Mouse (Mus musculus) hindbrain, embryonic 14.5 days (tissue): ENCODE data around the gene Ptpn18. TPM values are rescaled to one million over a fixed set of nuclear protein-coding genes. Genes with fewer than 3 reads are reported as not detected.

ENCODE experiments used
- ATAC-seq: fragments of 200-750 bp; cut with Nextera tagmentation; 2 replicates; pipeline ENCODE4 v1.8.0; 2017; ENCODE audit warnings: moderate number of reproducible peaks, mild to moderate bottlenecking, moderate TSS enrichment, moderate library complexity; ENCODE audit not compliant: low FRiP score
- DNase-seq: peaks from one replicate; pipeline ENCODE4 v3.0.0-alpha.2; 2015; ENCODE audit warnings: low spot score
- H3K27ac ChIP-seq: fragments of 300-500 bp; sonication (generic); 2 replicates; pipeline ENCODE4 v1.5.1; 2014; ENCODE audit warnings: mild to moderate bottlenecking, moderate library complexity
- H3K27me3 ChIP-seq: fragments of 300-500 bp; sonication (generic); 2 replicates; pipeline ENCODE4 v1.6.1; 2014; ENCODE audit warnings: mild to moderate bottlenecking, low read length, mixed read lengths; ENCODE audit not compliant: control insufficient read depth, insufficient read depth
- H3K36me3 ChIP-seq: fragments of 300-500 bp; sonication (generic); replicated peaks from 2 replicates; pipeline ENCODE4 v1.6.1; 2014; ENCODE audit not compliant: control insufficient read depth, insufficient read depth
- H3K4me1 ChIP-seq: fragments of 300-500 bp; sonication (generic); replicated peaks from 2 replicates; pipeline ENCODE4 v1.6.1; 2014; ENCODE audit warnings: antibody characterized with exemption, low read length, mixed read lengths; ENCODE audit not compliant: control insufficient read depth, insufficient read depth
- H3K4me2 ChIP-seq: fragments of 300-500 bp; sonication (generic); replicated peaks from 2 replicates; pipeline ENCODE4 v1.6.1; 2014; ENCODE audit warnings: mild to moderate bottlenecking, moderate library complexity
- H3K4me3 ChIP-seq: fragments of 300-500 bp; sonication (generic); replicated peaks from 2 replicates; pipeline ENCODE4 v1.5.1; 2014; ENCODE audit warnings: mild to moderate bottlenecking, low read length
- H3K9ac ChIP-seq: fragments of 300-500 bp; sonication (generic); 2 replicates; pipeline ENCODE4 v1.6.1; 2014
- H3K9me3 ChIP-seq: fragments of 300-500 bp; sonication (generic); 2 replicates; pipeline ENCODE4 v1.6.1; 2016; ENCODE audit warnings: low read length; ENCODE audit not compliant: control insufficient read depth
- WGBS: fragments of 180-500 bp; shearing (Covaris S2); extraction: QIAGEN DNeasy Blood & Tissue Kit; methylation state at CpG from one replicate; pipeline ENCODE4 v1.1.7; 2014; 5-methylcytosine and 5-hydroxymethylcytosine counted together
- polyA plus RNA-seq: library from polyadenylated mRNA; unstranded; fragments of >200 nt; fragmentation: Nextera tagmentation; extraction: Ambion mirVana; gene quantifications from 2 replicates; pipeline ENCODE4 v1.2.1, GENCODE M21; 2014

The Ptpn18 gene
- polyA plus RNA-seq, result 5.5 and 6.8 TPM in 2 replicates

DNA sequence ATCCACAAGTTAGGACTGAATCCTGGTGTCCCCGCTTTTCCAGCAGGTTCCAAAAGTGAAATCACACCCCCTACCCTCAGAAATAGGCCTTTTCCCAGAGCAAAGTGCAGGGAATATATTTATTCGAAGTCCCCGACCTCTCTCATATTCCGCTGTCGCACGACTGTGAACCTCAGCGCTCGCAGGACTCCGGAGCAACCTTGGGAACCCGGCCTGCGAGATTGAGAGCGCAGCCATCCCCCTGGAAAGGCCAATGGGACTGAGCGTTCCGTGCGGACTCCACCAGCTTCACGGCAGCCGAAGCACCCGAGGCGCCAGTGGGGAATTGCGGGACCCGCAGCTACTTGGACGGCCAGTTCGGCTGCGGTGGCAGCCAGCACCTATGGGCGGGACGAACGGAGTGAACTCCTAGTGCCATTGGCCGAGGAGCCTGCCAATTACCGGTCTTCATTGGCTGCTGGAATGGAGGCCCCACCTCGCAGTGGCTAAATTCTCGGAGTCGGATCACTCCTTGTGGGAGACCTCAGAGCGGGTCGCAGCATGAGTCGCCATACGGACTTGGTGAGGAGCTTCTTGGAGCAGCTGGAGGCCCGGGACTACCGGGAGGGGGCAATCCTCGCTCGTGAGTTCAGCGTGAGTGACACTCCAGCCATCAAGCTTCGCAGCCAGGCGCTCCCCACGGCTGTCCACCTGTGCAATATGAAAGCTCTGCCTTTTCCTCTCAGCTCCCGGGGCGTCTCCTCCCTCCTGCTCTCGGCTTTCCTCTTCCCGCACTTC lies at the start of gene Ptpn18:
Ptpn18 (plus strand) TSS at position 479 of the 777 bp plus-strand sequence.
- DNase-seq (peak; percentile 91), ATAC-seq (peak; percentile 93)
- Histone ChIP-seq H3K4me1 (peaks cover 7% of the 10 kb centered on the region; the same call in 1 of the 2 replicates), H3K9me3 (no peaks in the 10 kb centered on the region), H3K9ac (peak within 1 kb of the TSS; percentile 54; the same call in 1 of the 2 replicates), H3K4me2 (peak within 1 kb of the TSS; percentile 93), H3K4me3 (peak within 1 kb of the TSS; percentile 54), H3K36me3 (no peaks in the 10 kb centered on the region), H3K27me3 (peaks cover 45% of the 10 kb centered on the region), H3K27ac (no peak within 1 kb of the TSS)
- under 1% methylated on average over 48 of the region's 48 CpGs for WGBS

GRCm38 (mm10) chr1:34428466-34428865 lies 31.1 kb upstream of the Ptpn18 start:
- H3K9ac ChIP-seq, result no peak overlapping the region
- DNase-seq, result no peak
- H3K4me1 ChIP-seq, result peaks cover 5% of the 10 kb centered on the region
- no peak overlapping the region for H3K27ac ChIP-seq
- peaks cover 14% of the 10 kb centered on the region for H3K9me3 ChIP-seq
- H3K4me2 ChIP-seq, result no peak overlapping the region
- H3K4me3 ChIP-seq, result no peak overlapping the region
- no peak for ATAC-seq
- H3K27me3 ChIP-seq, result no peaks in the 10 kb centered on the region
- no peaks in the 10 kb centered on the region for H3K36me3 ChIP-seq
- WGBS, result 100% methylated on average over 2 of the region's 2 CpGs

GRCm38 (mm10) chr1:34429281-34429680 lies 30.3 kb upstream of the Ptpn18 start:
- peaks cover 11% of the 10 kb centered on the region for H3K4me1 ChIP-seq
- no peak overlapping the region for H3K27ac ChIP-seq
- ATAC-seq (no peak), DNase-seq (no peak)
- H3K27me3 ChIP-seq, result no peaks in the 10 kb centered on the region
- 92% methylated on average over 4 of the region's 4 CpGs for WGBS
- H3K4me2 ChIP-seq, result no peak overlapping the region
- no peaks in the 10 kb centered on the region for H3K36me3 ChIP-seq
- no peak overlapping the region for H3K9ac ChIP-seq
- H3K9me3 ChIP-seq, result peaks cover 14% of the 10 kb centered on the region
- H3K4me3 ChIP-seq, result no peak overlapping the region

DNA sequence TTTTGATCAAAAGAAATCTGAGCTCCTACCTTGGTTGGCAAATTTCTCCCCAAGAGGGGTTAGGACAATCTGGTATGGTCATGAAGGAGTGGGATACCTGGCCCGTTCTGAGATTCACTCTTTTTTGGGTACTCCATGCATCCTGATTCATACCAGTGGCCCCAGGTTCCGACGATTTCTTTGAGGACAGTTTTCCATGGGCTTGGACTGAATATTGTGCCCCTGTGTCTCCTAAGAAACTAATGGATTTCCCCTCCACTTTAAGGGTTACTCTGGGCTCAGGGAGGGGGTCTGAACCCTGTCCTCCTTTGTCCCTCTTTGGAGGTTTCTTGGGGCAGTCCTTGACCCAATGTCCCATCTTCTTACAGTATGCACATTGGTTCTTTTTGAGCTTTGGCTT lies 28.6 kb upstream of the Ptpn18 start:
- WGBS, result 99% methylated on average over 3 of the region's 3 CpGs
- Histone ChIP-seq H3K4me3 (no peak overlapping the region), H3K4me2 (no peak overlapping the region), H3K36me3 (no peaks in the 10 kb centered on the region), H3K27ac (no peak overlapping the region), H3K9me3 (peaks cover 14% of the 10 kb centered on the region), H3K4me1 (peaks cover 11% of the 10 kb centered on the region), H3K9ac (no peak overlapping the region), H3K27me3 (no peaks in the 10 kb centered on the region)
- ATAC-seq (no peak), DNase-seq (no peak)

GRCm38 (mm10) chr1:34431431-34431830 lies 28.1 kb upstream of the Ptpn18 start:
- no peak overlapping the region for H3K4me3 ChIP-seq

DNA sequence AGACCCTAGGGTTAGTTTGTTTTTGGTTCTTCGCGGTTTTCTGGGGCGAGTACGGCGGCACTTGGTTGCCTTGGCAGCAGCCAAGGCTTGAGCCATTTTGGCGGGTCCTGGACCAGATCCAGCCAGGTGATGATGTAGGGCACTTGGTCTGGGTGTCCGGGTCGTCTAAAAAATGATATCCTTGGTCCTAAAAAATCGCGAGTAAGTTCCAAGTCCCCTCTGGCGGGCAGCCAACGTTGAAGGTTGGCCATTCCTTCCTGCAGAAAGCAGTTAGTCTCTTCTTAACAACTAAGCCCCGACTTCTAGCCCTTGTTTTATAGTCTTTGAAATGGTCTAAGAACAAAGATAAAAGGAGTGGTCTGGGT lies 27.2 kb upstream of the Ptpn18 start:
- peaks cover 6% of the 10 kb centered on the region; the same call in 1 of the 2 replicates for H3K36me3 ChIP-seq
- H3K27me3 ChIP-seq, result no peaks in the 10 kb centered on the region
- peak overlapping the region; percentile 71 for H3K27ac ChIP-seq
- H3K4me2 ChIP-seq, result peak overlapping the region; percentile 88
- DNase-seq (peak; percentile 42), ATAC-seq (no peak)
- H3K4me3 ChIP-seq, result peak overlapping the region; percentile 48
- H3K9me3 ChIP-seq, result peaks cover 14% of the 10 kb centered on the region
- 18% methylated on average over 13 of the region's 13 CpGs for WGBS
- H3K9ac ChIP-seq, result peak overlapping the region; percentile 65
- H3K4me1 ChIP-seq, result peaks cover 11% of the 10 kb centered on the region

More at GRCm38 (mm10) chr1:34431431-34431830, 28.1 kb upstream of the Ptpn18 start:
- 98% methylated on average over 9 of the region's 9 CpGs for WGBS
- Histone ChIP-seq H3K9ac (no peak overlapping the region), H3K4me2 (no peak overlapping the region), H3K9me3 (peaks cover 14% of the 10 kb centered on the region), H3K27me3 (no peaks in the 10 kb centered on the region), H3K36me3 (no peaks in the 10 kb centered on the region), H3K27ac (no peak overlapping the region), H3K4me1 (peaks cover 11% of the 10 kb centered on the region)
- DNase-seq (no peak), ATAC-seq (no peak)

- peak; percentile 72 for DNase-seq
- Histone ChIP-seq H3K36me3 (peaks cover 9% of the 10 kb centered on the region; the same call in 1 of the 2 replicates), H3K4me1 (peaks cover 11% of the 10 kb centered on the region), H3K9me3 (peaks cover 14% of the 10 kb centered on the region), H3K4me3 (peak overlapping the region; percentile 48), H3K4me2 (peak overlapping the region; percentile 88), H3K27ac (peak overlapping the region; percentile 71), H3K27me3 (no peaks in the 10 kb centered on the region), H3K9ac (peak overlapping the region; percentile 65)
- 2% methylated on average over 35 of the region's 35 CpGs for WGBS
- peak; percentile 9; the same call in 1 of the 2 replicates for ATAC-seq
Observed at GRCm38 (mm10) chr1:34432776-34433481, 26.6 kb upstream of the Ptpn18 start.

GRCm38 (mm10) chr1:34433891-34434521 lies 25.6 kb upstream of the Ptpn18 start:
- Histone ChIP-seq H3K9ac (peak overlapping the region; percentile 28), H3K4me2 (peak overlapping the region; percentile 88), H3K36me3 (peaks cover 9% of the 10 kb centered on the region; the same call in 1 of the 2 replicates), H3K4me3 (peak overlapping the region; percentile 46), H3K27me3 (no peaks in the 10 kb centered on the region), H3K9me3 (peaks cover 14% of the 10 kb centered on the region), H3K27ac (peak overlapping the region; percentile 28; the same call in 1 of the 2 replicates), H3K4me1 (peaks cover 15% of the 10 kb centered on the region)
- ATAC-seq (no peak), DNase-seq (peak; percentile 51)
- 7% methylated on average over 19 of the region's 19 CpGs for WGBS
